Mouse (Mus musculus) hindbrain, embryonic 15.5 days (tissue): ENCODE measurements around the gene Jarid2. TPM values are rescaled to one million over a fixed set of nuclear protein-coding genes. Genes with fewer than 3 reads are reported as not detected.
A peak's percentile ranks its signal among the peaks of the same experiment; 100 is the strongest.

Source experiments
- ATAC-seq: fragments of 200-750 bp; cut with Nextera tagmentation; 2 replicates; pipeline ENCODE4 v1.8.0; 2017; ENCODE audit warnings: low read depth, moderate number of reproducible peaks, moderate TSS enrichment; ENCODE audit not compliant: low FRiP score
- H3K27ac ChIP-seq: fragments of 300-500 bp; sonication (generic); replicated peaks from 2 replicates; pipeline ENCODE4 v1.5.1; 2015; ENCODE audit warnings: mild to moderate bottlenecking, inconsistent platforms
- H3K27me3 ChIP-seq: fragments of 300-500 bp; sonication (generic); 2 replicates; pipeline ENCODE4 v1.6.1; 2015; ENCODE audit warnings: control low read depth, inconsistent platforms
- H3K36me3 ChIP-seq: fragments of 300-500 bp; sonication (generic); 2 replicates; pipeline ENCODE4 v1.6.1; 2015; ENCODE audit warnings: control low read depth, inconsistent platforms
- H3K4me1 ChIP-seq: fragments of 300-500 bp; sonication (generic); replicated peaks from 2 replicates; pipeline ENCODE4 v1.6.1; 2015; ENCODE audit warnings: control low read depth, inconsistent platforms
- H3K4me2 ChIP-seq: fragments of 300-500 bp; sonication (generic); 2 replicates; pipeline ENCODE4 v1.6.1; 2015; ENCODE audit warnings: moderate library complexity, mild to moderate bottlenecking, inconsistent platforms
- H3K4me3 ChIP-seq: fragments of 300-500 bp; sonication (generic); 2 replicates; pipeline ENCODE4 v1.5.1; 2015; ENCODE audit warnings: mild to moderate bottlenecking, inconsistent platforms
- H3K9ac ChIP-seq: fragments of 300-500 bp; sonication (generic); 2 replicates; pipeline ENCODE4 v1.6.1; 2015; ENCODE audit warnings: inconsistent platforms
- H3K9me3 ChIP-seq: fragments of 300-500 bp; sonication (generic); 2 replicates; pipeline ENCODE4 v1.6.1; 2016; ENCODE audit warnings: control low read depth, inconsistent platforms
- WGBS: fragments of 180-500 bp; shearing (Covaris S2); methylation state at CpG from one replicate; pipeline ENCODE4 v1.1.7; 2015; 5-methylcytosine and 5-hydroxymethylcytosine counted together
- polyA plus RNA-seq: library from polyadenylated mRNA; unstranded; fragments of >200 nt; fragmentation: Nextera tagmentation; extraction: Ambion mirVana; gene quantifications from 2 replicates; pipeline ENCODE4 v1.2.1, GENCODE M21; 2015

Jarid2 gene
- polyA plus RNA-seq, 1 experiment from 2014 or later, result 38.3 TPM

- Histone ChIP-seq H3K27me3 (no peaks in the 10 kb centered on the region), H3K4me1 (peaks cover 18% of the 10 kb centered on the region), H3K9ac (no peak overlapping the region), H3K9me3 (no peaks in the 10 kb centered on the region), H3K36me3 (no peaks in the 10 kb centered on the region), H3K27ac (no peak overlapping the region), H3K4me3 (no peak overlapping the region), H3K4me2 (no peak overlapping the region)
- 65% methylated on average over 3 of the region's 3 CpGs for WGBS
- ATAC-seq, result no peak
These were observed 63.2 kb downstream of the Jarid2 start for GRCm38 (mm10) chr13:44792361-44792892.

GRCm38 (mm10) chr13:44795891-44796290 is 66.6 kb downstream of the Jarid2 start:
- WGBS, result 30% methylated on average over 3 of the region's 3 CpGs

GRCm38 (mm10) chr13:44796775-44797174 is 67.5 kb downstream of the Jarid2 start:
- H3K9ac ChIP-seq, result no peak overlapping the region
- no peak overlapping the region for H3K4me3 ChIP-seq
- no peak for ATAC-seq
- H3K27ac ChIP-seq, result no peak overlapping the region
- no peak overlapping the region for H3K4me2 ChIP-seq
- no peaks in the 10 kb centered on the region for H3K9me3 ChIP-seq
- H3K27me3 ChIP-seq, result no peaks in the 10 kb centered on the region
- H3K4me1 ChIP-seq, result peaks cover 14% of the 10 kb centered on the region
- no peaks in the 10 kb centered on the region for H3K36me3 ChIP-seq
- WGBS, result 63% methylated on average over 2 of the region's 2 CpGs

More at GRCm38 (mm10) chr13:44795891-44796290, 66.6 kb downstream of the Jarid2 start:
- Histone ChIP-seq H3K27me3 (no peaks in the 10 kb centered on the region), H3K9me3 (no peaks in the 10 kb centered on the region), H3K9ac (no peak overlapping the region), H3K4me3 (no peak overlapping the region), H3K4me1 (peaks cover 14% of the 10 kb centered on the region), H3K4me2 (no peak overlapping the region), H3K27ac (no peak overlapping the region), H3K36me3 (no peaks in the 10 kb centered on the region)
- ATAC-seq, result no peak

DNA sequence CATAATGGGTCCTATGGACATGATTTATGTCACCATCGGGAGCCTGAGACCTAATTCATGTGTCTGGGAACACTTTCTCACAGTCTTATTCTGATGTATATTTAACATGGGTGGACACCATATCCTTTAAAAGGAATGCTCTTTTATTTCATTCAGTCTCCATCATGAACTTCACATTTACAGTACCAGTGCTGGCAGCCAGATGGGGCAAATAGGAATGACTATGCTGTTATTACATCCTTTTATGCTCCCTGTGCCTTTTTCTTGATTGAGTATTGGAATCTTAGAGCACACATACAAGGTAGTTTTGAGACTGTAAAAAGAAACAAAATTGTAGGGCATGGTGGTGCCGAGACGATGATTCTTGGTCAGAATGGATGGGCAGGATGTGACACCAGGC is 69.0 kb downstream of the Jarid2 start:
- ATAC-seq, result no peak
- Histone ChIP-seq H3K27ac (no peak overlapping the region), H3K4me1 (peaks cover 14% of the 10 kb centered on the region), H3K27me3 (no peaks in the 10 kb centered on the region), H3K4me2 (no peak overlapping the region), H3K9me3 (no peaks in the 10 kb centered on the region), H3K36me3 (no peaks in the 10 kb centered on the region), H3K4me3 (no peak overlapping the region), H3K9ac (no peak overlapping the region)
- WGBS, result 83% methylated on average over 3 of the region's 3 CpGs

DNA sequence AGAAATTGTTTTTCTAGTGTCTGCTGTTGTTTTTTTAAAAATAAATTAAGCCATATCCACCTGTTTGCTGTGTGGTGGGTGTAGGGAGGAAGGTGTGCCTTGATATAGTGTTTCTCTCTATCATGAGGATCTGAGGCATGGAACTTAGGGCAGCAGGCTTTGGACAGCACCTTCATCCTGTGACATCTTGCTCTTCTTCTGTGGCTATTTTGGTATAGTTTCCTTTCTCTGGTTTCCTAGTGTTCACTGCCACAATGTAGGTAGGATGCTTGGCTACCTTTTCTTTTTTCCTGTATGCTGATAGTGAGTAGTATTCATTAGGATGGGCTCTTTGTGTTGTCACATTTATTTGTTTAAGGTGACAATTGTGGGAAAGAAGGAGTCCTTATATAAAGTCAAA is 69.9 kb downstream of the Jarid2 start:
- Histone ChIP-seq H3K27me3 (no peaks in the 10 kb centered on the region), H3K4me1 (peaks cover 14% of the 10 kb centered on the region), H3K4me2 (no peak overlapping the region), H3K9ac (no peak overlapping the region), H3K9me3 (no peaks in the 10 kb centered on the region), H3K4me3 (no peak overlapping the region), H3K27ac (no peak overlapping the region), H3K36me3 (no peaks in the 10 kb centered on the region)
- ATAC-seq, result no peak

GRCm38 (mm10) chr13:44800059-44800458 is 70.8 kb downstream of the Jarid2 start:
- WGBS, result 89% methylated on average over 7 of the region's 7 CpGs
- Histone ChIP-seq H3K4me1 (peaks cover 10% of the 10 kb centered on the region), H3K4me3 (no peak overlapping the region), H3K4me2 (no peak overlapping the region), H3K36me3 (no peaks in the 10 kb centered on the region), H3K9me3 (no peaks in the 10 kb centered on the region), H3K9ac (no peak overlapping the region), H3K27me3 (no peaks in the 10 kb centered on the region), H3K27ac (no peak overlapping the region)
- no peak for ATAC-seq

GRCm38 (mm10) chr13:44804876-44805275 is 75.6 kb downstream of the Jarid2 start:
- 31% methylated on average over 1 of the region's 1 CpGs for WGBS
- Histone ChIP-seq H3K27ac (no peak overlapping the region), H3K27me3 (no peaks in the 10 kb centered on the region), H3K4me2 (no peak overlapping the region), H3K9me3 (no peaks in the 10 kb centered on the region), H3K9ac (no peak overlapping the region), H3K36me3 (no peaks in the 10 kb centered on the region), H3K4me3 (no peak overlapping the region), H3K4me1 (no peaks in the 10 kb centered on the region)
- no peak for ATAC-seq

- H3K9me3 ChIP-seq, result no peaks in the 10 kb centered on the region
- no peak overlapping the region for H3K4me2 ChIP-seq
- H3K27ac ChIP-seq, result no peak overlapping the region
- WGBS, result 84% methylated on average over 1 of the region's 1 CpGs
- no peak overlapping the region for H3K4me3 ChIP-seq
- H3K27me3 ChIP-seq, result no peaks in the 10 kb centered on the region
- H3K9ac ChIP-seq, result no peak overlapping the region
- no peaks in the 10 kb centered on the region for H3K36me3 ChIP-seq
- no peak for ATAC-seq
- no peaks in the 10 kb centered on the region for H3K4me1 ChIP-seq
These were observed 79.0 kb downstream of the Jarid2 start for GRCm38 (mm10) chr13:44808307-44808706.

GRCm38 (mm10) chr13:44811021-44811420 is 81.7 kb downstream of the Jarid2 start:
- ATAC-seq, result no peak
- H3K4me3 ChIP-seq, result no peak overlapping the region
- H3K9ac ChIP-seq, result no peak overlapping the region
- no peaks in the 10 kb centered on the region for H3K36me3 ChIP-seq
- H3K4me1 ChIP-seq, result peaks cover 10% of the 10 kb centered on the region
- H3K9me3 ChIP-seq, result no peaks in the 10 kb centered on the region
- H3K4me2 ChIP-seq, result no peak overlapping the region
- WGBS, result 77% methylated on average over 2 of the region's 2 CpGs
- no peak overlapping the region for H3K27ac ChIP-seq
- no peaks in the 10 kb centered on the region for H3K27me3 ChIP-seq

GRCm38 (mm10) chr13:44811601-44812000 is 82.3 kb downstream of the Jarid2 start:
- Histone ChIP-seq H3K9ac (no peak overlapping the region), H3K27ac (no peak overlapping the region), H3K9me3 (no peaks in the 10 kb centered on the region), H3K4me1 (peaks cover 12% of the 10 kb centered on the region), H3K4me2 (no peak overlapping the region), H3K36me3 (no peaks in the 10 kb centered on the region), H3K27me3 (no peaks in the 10 kb centered on the region), H3K4me3 (no peak overlapping the region)
- ATAC-seq, result no peak
- 87% methylated on average over 10 of the region's 10 CpGs for WGBS

DNA sequence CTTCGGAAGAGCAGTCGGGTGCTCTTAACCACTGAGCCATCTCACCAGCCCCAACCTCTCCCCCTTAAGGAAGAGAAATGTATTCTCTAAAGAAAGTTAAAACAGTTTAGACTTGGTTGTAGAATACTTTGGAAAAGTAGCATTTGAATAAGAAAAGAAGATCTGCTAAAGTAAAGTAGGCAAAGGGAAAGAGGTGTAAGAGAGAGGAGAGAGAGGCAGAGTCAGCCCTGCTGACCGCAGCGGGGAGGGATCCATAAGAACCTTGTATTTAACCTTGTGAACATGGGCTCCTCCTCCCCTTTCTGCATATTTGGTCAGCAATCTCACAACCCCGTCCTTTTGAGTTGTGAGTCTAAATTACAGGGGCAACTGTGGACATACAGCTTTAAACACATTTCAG is 83.1 kb downstream of the Jarid2 start:
- peaks cover 12% of the 10 kb centered on the region for H3K4me1 ChIP-seq
- no peak for ATAC-seq
- no peaks in the 10 kb centered on the region for H3K36me3 ChIP-seq
- H3K4me3 ChIP-seq, result no peak overlapping the region
- WGBS, result 78% methylated on average over 5 of the region's 5 CpGs
- no peak overlapping the region for H3K27ac ChIP-seq
- H3K9me3 ChIP-seq, result no peaks in the 10 kb centered on the region
- no peak overlapping the region for H3K4me2 ChIP-seq
- no peak overlapping the region for H3K9ac ChIP-seq
- H3K27me3 ChIP-seq, result no peaks in the 10 kb centered on the region

GRCm38 (mm10) chr13:44819400-44819799 is 90.1 kb downstream of the Jarid2 start:
- 0 out of 2 replicates have a peak, but pooled peaks have one; percentile 19 for ATAC-seq
- Histone ChIP-seq H3K9me3 (no peaks in the 10 kb centered on the region), H3K4me1 (peaks cover 29% of the 10 kb centered on the region), H3K9ac (no peak overlapping the region), H3K36me3 (no peaks in the 10 kb centered on the region), H3K4me2 (no peak overlapping the region), H3K27me3 (no peaks in the 10 kb centered on the region), H3K27ac (no peak overlapping the region), H3K4me3 (no peak overlapping the region)
- 8% methylated on average over 4 of the region's 4 CpGs for WGBS

DNA sequence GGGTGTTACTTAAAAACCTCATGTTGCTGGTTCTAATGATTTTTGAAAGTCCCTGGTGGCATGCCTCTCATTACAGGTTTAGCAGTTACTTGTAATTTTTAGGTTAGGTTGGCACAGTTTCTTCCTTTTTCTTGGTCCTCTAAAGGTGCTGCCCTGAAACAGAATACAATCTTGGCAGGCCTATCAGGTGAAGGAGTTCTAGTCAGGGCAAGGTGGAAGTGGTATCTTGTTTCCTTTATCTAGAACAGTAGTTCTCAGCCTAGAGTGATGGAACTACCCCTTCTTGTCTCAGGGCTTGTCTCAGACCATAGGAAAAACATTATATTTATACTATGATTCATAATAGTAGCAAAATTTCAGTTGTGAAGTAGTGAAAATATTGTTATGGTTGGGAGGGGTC is 93.3 kb downstream of the Jarid2 start:
- no peak for ATAC-seq
- no peaks in the 10 kb centered on the region for H3K36me3 ChIP-seq
- no peaks in the 10 kb centered on the region for H3K9me3 ChIP-seq
- no peak overlapping the region for H3K4me3 ChIP-seq
- H3K27me3 ChIP-seq, result no peaks in the 10 kb centered on the region
- H3K9ac ChIP-seq, result no peak overlapping the region
- no peak overlapping the region for H3K27ac ChIP-seq
- no peak overlapping the region for H3K4me2 ChIP-seq
- H3K4me1 ChIP-seq, result peaks cover 17% of the 10 kb centered on the region
